Mouse (Mus musculus) olfactory bulb, adult 2 months (tissue): ENCODE measurements around the gene Sde2. TPM values are rescaled to one million over a fixed set of nuclear protein-coding genes. Genes with fewer than 3 reads are reported as not detected.

Experiments
- H3K27ac ChIP-seq: fragments of 200-500 bp; 2 replicates; pipeline ENCODE4 v1.5.1; 2012; ENCODE audit warnings: low read depth, low read length; ENCODE audit not compliant: insufficient read depth
- H3K4me1 ChIP-seq: fragments of 200-500 bp; 2 replicates; pipeline ENCODE4 v1.6.1; 2012; ENCODE audit warnings: low read length; ENCODE audit not compliant: control insufficient read depth, insufficient read depth
- H3K4me3 ChIP-seq: fragments of 200-500 bp; 2 replicates; pipeline ENCODE4 v1.5.1; 2012; ENCODE audit warnings: mild to moderate bottlenecking, low read depth, low read length, moderate library complexity; ENCODE audit not compliant: insufficient read depth
- CTCF ChIP-seq: fragments of 200-500 bp; IDR thresholded peaks from 2 replicates; pipeline ENCODE4 v1.5.1; 2012; ENCODE audit warnings: low read depth, mild to moderate bottlenecking, low read length, moderate library complexity; ENCODE audit not compliant: insufficient read depth
- POLR2A ChIP-seq: fragments of 200-500 bp; IDR thresholded peaks from 2 replicates; pipeline ENCODE4 v1.6.1; 2012; ENCODE audit warnings: mild to moderate bottlenecking, low read depth, low read length, moderate library complexity; ENCODE audit not compliant: insufficient read depth
- WGBS: fragments of 180-500 bp; shearing (Covaris S2); methylation state at CpG from one replicate; pipeline ENCODE4 v1.1.7; 2018; 5-methylcytosine and 5-hydroxymethylcytosine counted together
- polyA plus RNA-seq: library from polyadenylated mRNA; stranded (reverse); fragments of >200 nt; gene quantifications from 2 replicates; pipeline ENCODE4 v1.2.4, GENCODE M21; 2012; ENCODE audit warnings: low replicate concordance; ENCODE audit not compliant: missing spikeins, insufficient read depth, insufficient read length

Sde2 gene
- polyA plus RNA-seq, 1 experiment = not detected

- TF ChIP-seq POLR2A (no peak), CTCF (no peak)
- Histone ChIP-seq H3K27ac (no peak overlapping the region), H3K4me1 (no peaks in the 10 kb centered on the region), H3K4me3 (no peak overlapping the region)
- 95% methylated on average over 2 of the region's 2 CpGs for WGBS
These were observed 23.7 kb downstream of the Sde2 start for GRCm38 (mm10) chr1:180874615-180875014.

GRCm38 (mm10) chr1:180875126-180875525 lies 24.2 kb downstream of the Sde2 start:
- WGBS = 93% methylated on average over 9 of the region's 9 CpGs
- H3K4me3 ChIP-seq = no peak overlapping the region
- no peaks in the 10 kb centered on the region for H3K4me1 ChIP-seq
- H3K27ac ChIP-seq = no peak overlapping the region
- no peak for TF ChIP-seq CTCF
- TF ChIP-seq POLR2A = no peak

GRCm38 (mm10) chr1:180877466-180877865 lies 26.5 kb downstream of the Sde2 start:
- 71% methylated on average over 4 of the region's 4 CpGs for WGBS
- TF ChIP-seq POLR2A = no peak
- no peak for TF ChIP-seq CTCF
- Histone ChIP-seq H3K27ac (no peak overlapping the region), H3K4me3 (no peak overlapping the region), H3K4me1 (no peaks in the 10 kb centered on the region)

- Histone ChIP-seq H3K27ac (no peak overlapping the region), H3K4me1 (0 out of 2 replicates have a peak, but pooled peaks cover 2% of the 10 kb centered on the region), H3K4me3 (no peak overlapping the region)
- no peak for TF ChIP-seq CTCF
- no peak for TF ChIP-seq POLR2A
- 80% methylated on average over 3 of the region's 3 CpGs for WGBS
These were observed 30.8 kb downstream of the Sde2 start for GRCm38 (mm10) chr1:180881768-180882167.

- Histone ChIP-seq H3K27ac (no peak overlapping the region), H3K4me1 (0 out of 2 replicates have a peak, but pooled peaks cover 2% of the 10 kb centered on the region), H3K4me3 (no peak overlapping the region)
- WGBS = 75% methylated on average over 7 of the region's 7 CpGs
- TF ChIP-seq POLR2A = no peak
- no peak for TF ChIP-seq CTCF
These were observed 32.8 kb downstream of the Sde2 start for GRCm38 (mm10) chr1:180883731-180884130.

- 84% methylated on average over 9 of the region's 9 CpGs for WGBS
- no peak overlapping the region for H3K27ac ChIP-seq
- 0 out of 2 replicates have a peak, but pooled peaks cover 2% of the 10 kb centered on the region for H3K4me1 ChIP-seq
- H3K4me3 ChIP-seq = no peak overlapping the region
- TF ChIP-seq POLR2A = no peak
- no peak for TF ChIP-seq CTCF
These were observed 33.6 kb downstream of the Sde2 start for GRCm38 (mm10) chr1:180884484-180884883.

- Histone ChIP-seq H3K27ac (no peak overlapping the region), H3K4me3 (no peak overlapping the region), H3K4me1 (0 out of 2 replicates have a peak, but pooled peaks cover 2% of the 10 kb centered on the region)
- WGBS = 23% methylated on average over 13 of the region's 13 CpGs
- TF ChIP-seq POLR2A (no peak), CTCF (no peak)
These were observed 37.7 kb downstream of the Sde2 start for GRCm38 (mm10) chr1:180888556-180889042.

- Histone ChIP-seq H3K4me3 (no peak overlapping the region), H3K27ac (no peak overlapping the region), H3K4me1 (peaks cover 3% of the 10 kb centered on the region; the same call in 1 of the 2 replicates)
- 72% methylated on average over 7 of the region's 7 CpGs for WGBS
- TF ChIP-seq CTCF (no peak), POLR2A (no peak)
These were observed 38.2 kb downstream of the Sde2 start for GRCm38 (mm10) chr1:180889172-180889571.

- Histone ChIP-seq H3K4me3 (no peak overlapping the region), H3K27ac (no peak overlapping the region), H3K4me1 (peaks cover 7% of the 10 kb centered on the region)
- WGBS = 70% methylated on average over 6 of the region's 6 CpGs
- TF ChIP-seq POLR2A (no peak), CTCF (no peak)
These were observed 38.9 kb downstream of the Sde2 start for GRCm38 (mm10) chr1:180889841-180890240.
